Mouse (Mus musculus) megakaryocyte, embryonic 14.5 days (primary cell): ENCODE measurements at regions not wholly inside any gene's neighbourhood (a gene's known extent, or its start where the extent isn't known, plus 50 kb on each side); places are given as distances from the start of the nearest gene placed in this dataset.

Experiments used
- FLI1 ChIP-seq: IDR thresholded peaks from 2 replicates; pipeline ENCODE4 v1.6.1; 2012; ENCODE audit warnings: low read length, inconsistent platforms, mixed read lengths
- GATA1 ChIP-seq: IDR thresholded peaks from 3 replicates; pipeline ENCODE4 v1.6.1; 2012; ENCODE audit warnings: mixed read lengths, low read length, inconsistent platforms, borderline replicate concordance

- TF ChIP-seq GATA1 (no peak), FLI1 (no peak)
Observed at GRCm38 (mm10) chr5:111925757-111926156, 192.0 kb downstream of the Gm26897 start.
